Mouse (Mus musculus): ENCODE measurements around the gene Grb10. TPM values are rescaled to one million over a fixed set of nuclear protein-coding genes. Genes with fewer than 3 reads are reported as not detected.

Gene Grb10
- polyA plus RNA-seq, 1 experiment from 2014 or later: 654 TPM

- H3K4me3 ChIP-seq: no peak overlapping the region
- H3K27ac ChIP-seq: no peak overlapping the region
- H3K9me3 ChIP-seq: no peaks in the 10 kb centered on the region
- no peak for DNase-seq (ENCODE audit: low spot score)
- peaks cover 59% of the 10 kb centered on the region for H3K27me3 ChIP-seq (ENCODE audit: insufficient read depth, poor library complexity, severe bottlenecking)
- no peaks in the 10 kb centered on the region for H3K36me3 ChIP-seq
- 0 out of 2 replicates have a peak, but pooled peaks cover 2% of the 10 kb centered on the region for H3K4me1 ChIP-seq
- 87% methylated on average over 4 of the region's 4 CpGs for WGBS
Observed at GRCm38 (mm10) chr11:12040391-12040790, 1.9 kb upstream of the Grb10 start.

GRCm38 (mm10) chr11:12039748-12040147 is 1.3 kb upstream of the Grb10 start:
- H3K27ac ChIP-seq: no peak overlapping the region
- H3K4me3 ChIP-seq: no peak overlapping the region
- DNase-seq (ENCODE audit: low spot score): no peak
- H3K9me3 ChIP-seq: no peaks in the 10 kb centered on the region
- 0 out of 2 replicates have a peak, but pooled peaks cover 2% of the 10 kb centered on the region for H3K36me3 ChIP-seq
- H3K4me1 ChIP-seq: 0 out of 2 replicates have a peak, but pooled peaks cover 2% of the 10 kb centered on the region
- WGBS: 69% methylated on average over 6 of the region's 6 CpGs
- H3K27me3 ChIP-seq (ENCODE audit: insufficient read depth, poor library complexity, severe bottlenecking): peaks cover 66% of the 10 kb centered on the region

- peaks cover 72% of the 10 kb centered on the region for H3K27me3 ChIP-seq (ENCODE audit: insufficient read depth, poor library complexity, severe bottlenecking)
- peak overlapping the region; percentile 96; the same call in 1 of the 2 replicates for H3K27ac ChIP-seq
- H3K4me3 ChIP-seq: no peak overlapping the region
- no peaks in the 10 kb centered on the region for H3K9me3 ChIP-seq
- no peak for DNase-seq (ENCODE audit: low spot score)
- 23% methylated on average over 3 of the region's 3 CpGs for WGBS
- H3K36me3 ChIP-seq: 0 out of 2 replicates have a peak, but pooled peaks cover 3% of the 10 kb centered on the region
- H3K4me1 ChIP-seq: 0 out of 2 replicates have a peak, but pooled peaks cover 2% of the 10 kb centered on the region
Observed at GRCm38 (mm10) chr11:12039098-12039497, 615 bp upstream of the Grb10 start.

- Histone ChIP-seq H3K27me3 (ENCODE audit: insufficient read depth, poor library complexity, severe bottlenecking) (peaks cover 77% of the 10 kb centered on the region), H3K4me3 (peak overlapping the region; percentile 74), H3K4me1 (0 out of 2 replicates have a peak, but pooled peaks cover 3% of the 10 kb centered on the region), H3K9me3 (no peaks in the 10 kb centered on the region), H3K27ac (peak overlapping the region; percentile 96), H3K36me3 (0 out of 2 replicates have a peak, but pooled peaks cover 3% of the 10 kb centered on the region)
- WGBS: 6% methylated on average over 48 of the region's 48 CpGs
- DNase-seq (ENCODE audit: low spot score): no peak
Observed at GRCm38 (mm10) chr11:12037689-12038469, 604 bp downstream of the Grb10 start.

DNA sequence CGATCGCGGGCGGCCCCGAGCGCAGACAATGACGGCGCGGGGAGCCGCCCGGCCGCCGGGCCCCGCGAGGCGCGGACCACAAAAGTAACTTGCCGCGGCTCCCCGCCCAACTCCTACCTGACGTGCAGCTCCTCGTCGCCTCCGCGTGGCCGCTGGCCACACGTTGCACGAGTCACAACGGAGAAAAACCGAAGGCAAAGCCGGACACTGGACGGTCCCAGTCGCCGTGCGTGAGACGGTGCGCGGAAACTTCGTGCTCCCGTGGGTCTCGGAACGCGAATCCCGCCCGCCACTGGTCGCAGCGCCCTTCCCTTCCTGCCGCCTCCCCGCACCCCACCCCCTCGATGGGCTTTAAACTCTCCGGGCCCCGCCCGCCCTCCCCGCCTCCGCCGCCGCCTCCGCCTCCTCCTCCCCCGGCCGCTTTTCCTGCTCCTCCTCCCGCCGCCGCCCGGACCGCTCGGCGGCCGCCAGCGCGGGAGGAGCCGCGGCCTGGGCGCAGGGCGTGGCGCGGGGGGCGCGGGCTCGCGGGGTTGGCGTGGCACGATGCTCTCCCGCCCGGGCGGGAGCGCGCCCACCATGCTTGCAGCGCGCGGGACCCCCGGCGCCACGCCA is 1.3 kb downstream of the Grb10 start:
- DNase-seq (ENCODE audit: low spot score): peak; percentile 92
- H3K9me3 ChIP-seq: no peaks in the 10 kb centered on the region
- 2% methylated on average over 81 of the region's 93 CpGs for WGBS
- peak overlapping the region; percentile 96 for H3K27ac ChIP-seq
- peaks cover 8% of the 10 kb centered on the region; the same call in 1 of the 2 replicates for H3K36me3 ChIP-seq
- H3K4me1 ChIP-seq: 0 out of 2 replicates have a peak, but pooled peaks cover 6% of the 10 kb centered on the region
- H3K4me3 ChIP-seq: peak overlapping the region; percentile 74
- H3K27me3 ChIP-seq (ENCODE audit: insufficient read depth, poor library complexity, severe bottlenecking): peaks cover 77% of the 10 kb centered on the region

DNA sequence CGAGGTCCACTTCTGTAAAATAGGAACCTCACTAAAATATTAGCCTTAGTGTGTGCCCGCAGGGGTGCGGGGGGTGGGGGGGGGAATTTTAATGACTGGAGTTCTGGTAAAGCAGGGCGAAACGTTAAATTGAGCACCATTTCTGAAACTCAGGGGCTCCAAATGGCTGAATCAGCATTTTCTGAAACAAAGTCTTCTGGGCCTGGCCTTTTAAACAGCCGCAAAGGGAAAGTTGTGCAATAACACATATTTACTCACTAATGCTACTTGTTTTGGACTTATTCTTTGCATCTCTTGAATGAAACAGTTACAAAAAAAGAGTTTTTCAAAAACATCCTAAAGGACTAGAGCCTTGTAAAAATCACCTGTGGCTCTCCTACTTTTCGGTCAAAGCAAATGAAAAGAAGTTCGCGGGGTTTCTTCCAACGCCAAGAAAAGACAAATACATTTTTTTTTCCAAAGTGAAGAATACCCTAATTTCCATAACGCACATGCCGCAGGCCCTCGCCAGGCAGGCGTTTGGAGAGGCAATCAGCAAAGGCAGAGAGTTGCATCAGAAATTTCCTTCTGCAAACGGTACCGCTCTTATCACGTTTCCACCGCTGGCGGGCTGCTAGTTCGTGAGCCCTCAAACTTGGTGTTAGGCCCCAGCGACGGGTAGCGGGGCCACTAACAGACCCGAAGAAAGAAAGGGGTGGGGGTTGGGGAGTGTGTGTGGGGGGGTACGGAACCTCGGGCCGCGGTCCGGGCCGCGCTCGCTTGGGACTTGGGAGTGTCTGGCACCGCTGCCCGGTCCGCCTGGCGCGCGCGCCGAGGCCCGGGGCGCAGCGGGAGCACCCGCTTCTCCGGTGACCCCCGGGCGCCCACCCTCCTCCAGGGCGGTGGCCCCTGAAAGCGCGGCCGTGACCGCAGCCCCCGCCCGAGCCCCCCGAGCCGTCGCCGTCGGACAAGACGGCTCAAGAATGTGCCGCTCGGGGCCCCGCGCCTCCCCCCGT is 2.3 kb downstream of the Grb10 start:
- no peak for DNase-seq (ENCODE audit: low spot score)
- peaks cover 6% of the 10 kb centered on the region; the same call in 1 of the 2 replicates for H3K4me1 ChIP-seq
- H3K36me3 ChIP-seq: peaks cover 12% of the 10 kb centered on the region; the same call in 1 of the 2 replicates
- H3K27ac ChIP-seq: peak overlapping the region; percentile 96
- no peaks in the 10 kb centered on the region for H3K9me3 ChIP-seq
- H3K4me3 ChIP-seq: peak overlapping the region; percentile 74
- WGBS: 3% methylated on average over 59 of the region's 65 CpGs
- peaks cover 86% of the 10 kb centered on the region for H3K27me3 ChIP-seq (ENCODE audit: insufficient read depth, poor library complexity, severe bottlenecking)

DNA sequence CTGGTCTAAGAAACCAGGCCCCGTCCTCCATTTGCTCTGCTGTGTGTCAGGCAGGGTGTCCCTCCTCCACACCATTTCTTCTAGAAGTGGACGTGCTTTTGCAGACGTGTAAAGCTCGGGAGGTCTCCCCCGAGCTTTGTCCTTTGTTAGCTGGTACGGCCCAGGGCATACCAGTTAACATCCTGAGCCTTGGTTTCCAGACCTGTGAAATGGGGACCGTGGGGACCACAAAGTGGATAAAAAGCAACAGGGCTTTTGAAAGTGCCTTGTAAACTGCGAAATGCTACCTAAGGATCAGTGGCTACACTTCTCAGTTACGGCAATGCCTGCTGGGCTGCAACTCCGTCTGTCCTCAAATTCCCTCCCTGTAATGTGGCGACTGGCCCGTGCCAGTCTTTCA is 3.2 kb downstream of the Grb10 start:
- 8% methylated on average over 12 of the region's 12 CpGs for WGBS
- H3K27me3 ChIP-seq (ENCODE audit: insufficient read depth, poor library complexity, severe bottlenecking): peaks cover 87% of the 10 kb centered on the region
- H3K9me3 ChIP-seq: no peaks in the 10 kb centered on the region
- peak overlapping the region; percentile 96 for H3K27ac ChIP-seq
- peaks cover 6% of the 10 kb centered on the region; the same call in 1 of the 2 replicates for H3K4me1 ChIP-seq
- H3K4me3 ChIP-seq: peak overlapping the region; percentile 74
- peak; percentile 77 for DNase-seq (ENCODE audit: low spot score)
- H3K36me3 ChIP-seq: peaks cover 12% of the 10 kb centered on the region; the same call in 1 of the 2 replicates

DNA sequence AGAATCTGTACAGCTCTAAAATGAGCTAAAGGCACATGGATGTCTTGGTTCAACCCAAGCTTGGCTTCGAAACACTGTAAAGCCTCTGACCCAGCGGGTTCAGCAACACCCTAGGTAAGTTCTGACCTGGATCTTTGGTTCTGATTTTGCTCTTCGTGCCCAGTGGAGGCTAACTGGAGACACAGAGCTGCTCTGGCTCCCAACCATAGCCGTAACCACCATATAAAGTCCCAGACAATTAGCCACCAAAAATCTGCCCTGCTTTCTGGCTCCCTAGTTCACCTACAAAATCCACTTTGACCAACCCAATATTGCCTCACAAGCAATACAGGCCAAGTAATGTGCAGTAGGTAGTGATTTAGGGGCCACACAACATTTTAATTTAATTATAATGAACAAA is 3.7 kb downstream of the Grb10 start:
- peak overlapping the region; percentile 74 for H3K4me3 ChIP-seq
- no peaks in the 10 kb centered on the region for H3K9me3 ChIP-seq
- DNase-seq (ENCODE audit: low spot score): no peak
- peaks cover 17% of the 10 kb centered on the region for H3K36me3 ChIP-seq
- peaks cover 6% of the 10 kb centered on the region; the same call in 1 of the 2 replicates for H3K4me1 ChIP-seq
- H3K27ac ChIP-seq: peak overlapping the region; percentile 96
- peaks cover 85% of the 10 kb centered on the region for H3K27me3 ChIP-seq (ENCODE audit: insufficient read depth, poor library complexity, severe bottlenecking)
- WGBS: 56% methylated on average over 4 of the region's 4 CpGs

GRCm38 (mm10) chr11:12034371-12034770 is 4.1 kb downstream of the Grb10 start:
- H3K27ac ChIP-seq: peak overlapping the region; percentile 96
- peaks cover 21% of the 10 kb centered on the region for H3K36me3 ChIP-seq
- DNase-seq (ENCODE audit: low spot score): no peak
- peak overlapping the region; percentile 74 for H3K4me3 ChIP-seq
- H3K27me3 ChIP-seq (ENCODE audit: insufficient read depth, poor library complexity, severe bottlenecking): peaks cover 85% of the 10 kb centered on the region
- 38% methylated on average over 5 of the region's 5 CpGs for WGBS
- peaks cover 4% of the 10 kb centered on the region; the same call in 1 of the 2 replicates for H3K4me1 ChIP-seq
- no peaks in the 10 kb centered on the region for H3K9me3 ChIP-seq

- WGBS: 25% methylated on average over 5 of the region's 5 CpGs
- Histone ChIP-seq H3K36me3 (peaks cover 36% of the 10 kb centered on the region), H3K27ac (peak overlapping the region; percentile 67), H3K27me3 (ENCODE audit: insufficient read depth, poor library complexity, severe bottlenecking) (peaks cover 92% of the 10 kb centered on the region), H3K4me1 (peaks cover 4% of the 10 kb centered on the region; the same call in 1 of the 2 replicates), H3K4me3 (peak overlapping the region; percentile 74), H3K9me3 (no peaks in the 10 kb centered on the region)
- no peak for DNase-seq (ENCODE audit: low spot score)
Observed at GRCm38 (mm10) chr11:12032831-12033230, 5.7 kb downstream of the Grb10 start.

DNA sequence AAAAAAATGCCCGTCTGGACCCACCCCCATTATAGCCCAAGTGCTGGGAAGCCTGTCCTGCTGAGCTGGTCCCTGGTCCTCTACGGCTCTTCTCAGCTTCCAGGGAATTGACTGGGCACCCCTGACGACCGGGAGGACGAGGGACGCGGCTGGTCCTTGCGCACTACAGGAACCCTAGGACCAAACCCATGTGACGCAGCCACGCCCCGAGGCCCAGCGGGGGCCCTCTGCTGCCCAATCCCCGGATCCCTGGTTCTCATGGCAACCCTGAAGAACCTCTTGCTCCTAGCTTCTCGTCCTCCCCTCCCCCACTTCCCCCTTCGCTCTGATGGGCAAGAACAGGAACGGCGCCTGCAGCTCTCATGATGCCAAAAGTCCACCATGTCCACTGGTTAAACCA is 11.8 kb downstream of the Grb10 start:
- Histone ChIP-seq H3K36me3 (peaks cover 78% of the 10 kb centered on the region), H3K4me3 (peak overlapping the region; percentile 42), H3K27ac (no peak overlapping the region), H3K27me3 (ENCODE audit: insufficient read depth, poor library complexity, severe bottlenecking) (peaks cover 95% of the 10 kb centered on the region), H3K9me3 (peaks cover 17% of the 10 kb centered on the region), H3K4me1 (peaks cover 8% of the 10 kb centered on the region; the same call in 1 of the 2 replicates)
- no peak for DNase-seq (ENCODE audit: low spot score)
- 60% methylated on average over 17 of the region's 17 CpGs for WGBS

All from heart, embryonic 10.5 days (tissue).